Mouse (Mus musculus) hindlimb bud, embryonic 11.5 days (tissue): Measurements from ENCODE around the gene Pcnx.

Experiments
- DNase-seq: peaks from one replicate; pipeline ENCODE4 v3.0.0-alpha.2; 2012; ENCODE audit warnings: low read depth, low spot score; ENCODE audit errors: extremely low spot score

Pcnx gene

GRCm38 (mm10) chr12:81853543-81853942 lies 6.3 kb upstream of the Pcnx start:
- DNase-seq, result no peak

GRCm38 (mm10) chr12:81855031-81855430 lies 4.8 kb upstream of the Pcnx start:
- DNase-seq, result no peak

GRCm38 (mm10) chr12:81856696-81857095 lies 3.1 kb upstream of the Pcnx start:
- no peak for DNase-seq

- no peak for DNase-seq
These were observed 2.6 kb upstream of the Pcnx start for GRCm38 (mm10) chr12:81857251-81857650.

- DNase-seq, result no peak
These were observed 1.7 kb upstream of the Pcnx start for GRCm38 (mm10) chr12:81857978-81858569.

GRCm38 (mm10) chr12:81860308-81861181 lies 722 bp downstream of the Pcnx start:
- no peak for DNase-seq

- no peak for DNase-seq
These were observed 1.6 kb downstream of the Pcnx start for GRCm38 (mm10) chr12:81861199-81862085.

GRCm38 (mm10) chr12:81862351-81862802 lies 2.6 kb downstream of the Pcnx start:
- DNase-seq, result no peak

GRCm38 (mm10) chr12:81863949-81864348 lies 4.1 kb downstream of the Pcnx start:
- DNase-seq, result no peak

GRCm38 (mm10) chr12:81865183-81865582 lies 5.4 kb downstream of the Pcnx start:
- DNase-seq, result no peak

GRCm38 (mm10) chr12:81867316-81867715 lies 7.5 kb downstream of the Pcnx start:
- DNase-seq, result no peak

GRCm38 (mm10) chr12:81869205-81869940 lies 9.6 kb downstream of the Pcnx start:
- no peak for DNase-seq

GRCm38 (mm10) chr12:81873345-81873744 lies 13.5 kb downstream of the Pcnx start:
- no peak for DNase-seq

GRCm38 (mm10) chr12:81880161-81880560 lies 20.3 kb downstream of the Pcnx start:
- DNase-seq, result no peak

- no peak for DNase-seq
These were observed 23.7 kb downstream of the Pcnx start for GRCm38 (mm10) chr12:81883255-81884106.

GRCm38 (mm10) chr12:81884107-81884398 lies 24.2 kb downstream of the Pcnx start:
- no peak for DNase-seq

- DNase-seq, result no peak
These were observed 25.2 kb downstream of the Pcnx start for GRCm38 (mm10) chr12:81884983-81885382.

GRCm38 (mm10) chr12:81885982-81886381 lies 26.2 kb downstream of the Pcnx start:
- DNase-seq, result no peak

GRCm38 (mm10) chr12:81888954-81889353 lies 29.1 kb downstream of the Pcnx start:
- DNase-seq, result no peak

GRCm38 (mm10) chr12:81891946-81892345 lies 32.1 kb downstream of the Pcnx start:
- DNase-seq, result no peak
